Mouse (Mus musculus) heart, adult 9 months (tissue): ENCODE data around the gene Ranbp9.
A peak's percentile ranks its signal among the peaks of the same experiment; 100 is the strongest.

Experiments
- DNase-seq, 2 experiments: peaks; one replicate each; pipeline ENCODE4 v3.0.0; 2022; ENCODE audit warnings: low spot score in 2 of 2

Gene Ranbp9

DNA sequence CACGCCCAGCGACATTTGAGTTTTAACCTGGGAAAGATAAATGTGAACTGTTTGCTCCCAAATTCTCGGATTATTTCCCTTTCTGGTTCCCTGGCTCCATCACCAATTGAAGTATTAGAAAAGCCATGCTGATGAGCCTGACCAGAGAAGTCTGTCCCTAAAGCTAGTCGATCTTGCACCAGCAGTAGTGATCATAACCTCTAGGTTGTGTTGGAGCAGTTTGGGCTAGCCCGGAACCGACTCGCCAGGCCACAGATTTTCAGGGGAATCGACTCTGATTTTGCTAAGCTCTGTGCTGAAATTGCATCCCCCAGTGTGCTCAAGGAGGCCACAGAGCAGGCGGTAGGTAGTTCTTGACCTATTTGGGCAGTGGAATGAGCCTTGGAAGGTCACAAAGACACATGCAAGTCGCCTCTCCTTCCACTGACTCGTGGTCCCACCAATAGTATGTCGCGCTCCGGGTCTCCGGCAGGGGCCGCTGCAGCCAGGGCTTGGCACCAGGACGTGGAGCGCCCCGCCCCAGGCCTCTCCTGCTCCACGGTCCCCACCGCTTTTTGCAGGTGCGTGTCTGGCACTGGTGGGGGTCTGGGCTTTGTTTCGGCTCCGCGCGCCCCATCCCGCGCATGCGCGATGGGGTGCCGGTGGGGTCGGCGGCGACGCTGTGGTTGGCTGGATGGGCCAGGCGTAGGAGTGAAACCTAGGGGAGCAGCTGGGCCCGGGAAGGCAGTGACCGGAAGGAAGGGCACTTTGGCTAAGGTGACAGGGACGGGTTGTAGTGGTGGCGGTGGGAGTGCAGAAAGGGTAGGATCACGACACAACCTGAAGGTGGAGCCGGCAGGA lies 115.9 kb downstream of the Ranbp9 start, which contains the start of gene Sirt5:
Sirt5 (plus strand) TSS at position 512 of the 840 bp plus-strand sequence.
- peak; percentile 90 to 91 for DNase-seq

DNA sequence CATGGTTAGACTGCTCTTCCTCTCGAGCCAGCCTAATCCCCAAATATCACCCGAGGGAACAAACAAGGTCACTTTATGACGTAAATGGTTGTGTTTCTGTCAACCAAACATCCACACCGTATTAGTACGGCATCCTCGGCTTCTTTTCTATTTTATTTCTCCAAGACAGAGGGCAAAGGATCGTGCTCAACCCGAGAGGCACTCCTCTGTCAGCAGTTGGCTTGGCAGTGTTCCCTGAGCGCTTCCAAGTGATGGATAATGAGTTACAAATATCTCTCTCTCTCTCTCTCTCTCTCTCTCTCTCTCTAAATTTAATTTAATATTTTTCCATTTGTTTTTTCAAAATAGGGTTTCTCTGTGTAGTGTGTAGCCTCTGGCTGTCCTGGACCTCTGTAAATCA lies 118.7 kb downstream of the Ranbp9 start:
- DNase-seq = no peak

DNA sequence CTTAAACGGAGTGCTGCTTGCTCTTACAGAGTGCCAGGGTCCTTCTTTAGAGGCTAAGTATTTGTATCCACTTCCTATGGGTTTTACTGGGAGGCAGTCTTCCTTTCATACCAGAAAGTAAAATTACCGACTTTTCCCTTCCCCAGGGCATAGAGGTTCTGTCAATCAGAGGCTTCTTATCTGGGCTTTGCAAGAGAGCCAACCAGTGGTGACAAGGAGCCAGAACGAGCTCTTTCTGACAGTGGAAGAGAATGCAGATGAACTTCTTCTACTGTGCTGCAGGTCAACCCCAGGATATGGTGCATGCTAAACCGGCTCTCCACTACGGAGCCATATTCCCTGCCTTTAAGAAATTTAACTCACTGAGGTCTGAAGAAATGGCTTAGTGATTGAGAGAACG lies 120.5 kb downstream of the Ranbp9 start:
- no peak for DNase-seq

DNA sequence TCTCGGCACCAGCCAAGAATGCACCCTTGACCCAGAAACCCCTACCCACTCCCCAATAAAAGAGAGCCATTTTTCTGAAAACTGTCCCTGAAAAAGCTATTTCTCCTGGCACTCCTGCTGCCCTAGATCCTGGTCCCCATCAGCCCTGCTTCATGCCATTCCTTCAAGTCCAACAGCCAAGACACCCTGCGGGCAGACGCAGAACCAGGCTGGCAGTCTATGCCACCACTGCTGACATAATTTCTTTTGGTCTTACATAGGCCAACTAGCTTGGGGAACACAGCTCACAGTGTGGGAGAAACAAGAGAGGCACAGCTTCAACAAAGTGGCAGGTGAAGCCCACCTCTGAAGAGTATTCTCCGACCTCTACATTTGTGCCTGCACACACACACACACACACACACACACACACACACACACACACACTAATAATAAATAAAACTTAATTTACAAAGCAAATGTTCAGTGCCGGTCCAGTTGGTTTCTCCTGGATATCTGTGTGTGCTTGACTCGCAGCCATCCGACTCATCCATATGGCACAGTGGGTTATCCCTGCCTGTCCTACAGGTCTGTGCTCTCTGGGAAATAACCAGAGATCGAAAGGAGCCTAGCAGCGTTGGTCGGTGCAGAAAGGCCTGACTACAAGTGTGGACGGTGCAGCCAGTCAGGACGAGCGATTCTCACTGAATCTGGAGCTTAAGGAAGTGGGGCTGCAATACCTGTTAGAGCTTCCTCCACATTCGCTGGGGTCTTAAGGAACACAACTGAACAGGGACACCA lies 124.5 kb downstream of the Ranbp9 start:
- DNase-seq = no peak

DNA sequence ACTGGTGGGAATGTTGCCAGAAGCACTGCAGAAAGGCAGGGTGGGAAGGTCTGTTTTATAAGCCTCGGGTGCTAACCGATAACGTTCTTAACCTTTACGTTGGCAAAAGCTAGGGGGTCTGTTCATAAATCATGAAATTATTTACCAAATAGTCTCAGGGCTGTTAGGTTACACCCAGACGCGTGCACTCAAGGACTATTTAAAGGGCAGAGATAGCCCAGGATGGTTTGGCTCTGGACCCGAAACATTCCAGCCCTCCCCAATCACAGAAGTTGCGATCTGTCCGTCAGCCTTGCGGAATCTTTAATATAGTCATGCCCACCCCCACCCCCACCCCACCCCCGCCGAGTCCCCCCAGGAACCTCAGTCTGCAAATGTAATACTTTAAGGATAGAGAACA lies 126.7 kb downstream of the Ranbp9 start:
- no peak for DNase-seq

DNA sequence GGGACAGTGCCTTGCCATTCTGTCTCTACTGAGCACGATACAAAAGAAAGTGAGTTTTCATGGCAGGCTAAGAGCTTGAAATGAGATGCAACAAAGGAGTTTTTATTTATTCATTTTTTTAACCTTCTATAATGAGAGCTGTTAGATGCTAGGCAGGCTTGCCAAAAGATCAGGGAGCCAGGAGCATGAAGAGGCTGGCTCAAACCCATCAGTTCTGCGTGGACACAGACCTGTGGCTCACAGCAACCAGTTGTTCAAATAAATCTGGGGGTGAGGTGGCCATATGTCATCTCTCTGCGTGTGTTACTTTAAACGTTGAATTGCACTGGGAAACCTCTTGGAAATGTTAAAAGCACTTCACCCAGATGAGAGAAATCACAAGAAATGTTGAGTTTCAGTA lies 127.7 kb downstream of the Ranbp9 start:
- DNase-seq = no peak
